Mouse (Mus musculus) ovary, postnatal 10 days (tissue): ENCODE measurements at regions not wholly inside any gene's neighbourhood (a gene's known extent, or its start where the extent isn't known, plus 50 kb on each side); places are given as distances from the start of the nearest gene placed in this dataset.

Experiments used
- DNase-seq: peaks from one replicate; pipeline ENCODE4 v3.0.0; 2022; ENCODE audit warnings: low spot score

GRCm38 (mm10) chr13:90493696-90494095, 404.3 kb upstream of the Xrcc4 start:
- DNase-seq, result no peak

- no peak for DNase-seq
Measured at GRCm38 (mm10) chr13:90490991-90491951, 401.9 kb upstream of the Xrcc4 start.

- DNase-seq, result no peak
Measured at GRCm38 (mm10) chr13:90480484-90480883, 391.1 kb upstream of the Xrcc4 start.

GRCm38 (mm10) chr13:90476880-90477279, 387.5 kb upstream of the Xrcc4 start:
- DNase-seq, result no peak

- DNase-seq, result no peak
Measured at GRCm38 (mm10) chr13:90474507-90474906, 385.1 kb upstream of the Xrcc4 start.

DNA sequence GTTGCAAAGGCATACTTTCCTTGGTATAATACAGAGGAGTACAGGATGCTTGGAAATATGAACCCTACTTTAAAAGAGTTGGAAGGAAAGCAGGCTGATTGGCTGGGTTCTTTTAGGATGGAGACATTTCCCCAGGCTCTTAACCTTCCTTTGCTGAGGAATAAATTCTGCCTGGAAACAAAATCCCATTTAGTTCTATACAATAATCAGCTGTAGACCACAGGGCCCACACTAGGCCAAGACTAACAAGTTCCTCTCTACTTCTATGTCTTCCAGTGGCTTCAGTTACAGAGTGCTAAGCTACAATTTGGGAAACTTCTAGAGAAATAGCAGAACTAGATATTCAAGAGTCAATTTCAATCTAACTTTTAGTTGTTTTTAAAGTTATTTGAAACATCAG, 384.6 kb upstream of the Xrcc4 start:
- no peak for DNase-seq

- no peak for DNase-seq
Measured at GRCm38 (mm10) chr13:90473041-90473825, 383.8 kb upstream of the Xrcc4 start.

- no peak for DNase-seq
Measured at GRCm38 (mm10) chr13:90466096-90466495, 376.7 kb upstream of the Xrcc4 start.

DNA sequence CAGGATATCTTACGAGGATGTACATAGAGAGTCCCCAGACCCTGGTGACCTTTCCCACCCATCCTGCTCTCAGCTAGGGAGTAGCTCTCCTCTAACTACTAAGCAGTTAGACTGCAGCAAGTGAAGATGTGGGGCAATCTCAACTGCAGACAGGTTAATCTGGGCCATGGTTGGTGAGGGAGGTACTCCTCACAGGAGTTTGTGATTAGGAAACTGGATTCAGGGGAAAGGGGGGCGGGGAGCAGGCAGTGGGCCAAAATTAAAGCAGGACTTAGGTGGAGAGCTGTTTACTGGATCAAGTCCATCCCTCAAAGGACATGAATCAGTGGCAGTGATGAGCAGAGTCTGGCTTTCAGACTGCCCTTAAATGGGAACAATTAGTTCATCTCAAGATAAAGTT, 374.6 kb upstream of the Xrcc4 start:
- no peak for DNase-seq

DNA sequence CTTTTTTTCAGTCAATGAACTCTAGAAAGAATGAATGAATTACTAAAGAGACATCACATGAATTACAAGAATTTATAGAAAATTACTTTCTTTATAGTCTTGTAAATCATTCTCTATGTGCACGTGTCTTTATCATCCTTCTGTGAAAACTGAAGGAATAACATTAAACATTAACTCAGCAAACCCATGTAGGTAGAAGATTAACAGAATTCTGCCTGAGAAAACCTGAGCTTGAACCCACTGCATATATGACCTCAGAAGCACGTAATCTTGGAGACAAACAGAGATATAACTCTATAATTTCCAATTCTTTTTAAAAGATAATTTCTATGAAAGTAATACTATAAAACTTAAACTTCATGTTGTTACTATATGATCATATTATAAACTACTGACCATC, 374.0 kb upstream of the Xrcc4 start:
- DNase-seq, result no peak

DNA sequence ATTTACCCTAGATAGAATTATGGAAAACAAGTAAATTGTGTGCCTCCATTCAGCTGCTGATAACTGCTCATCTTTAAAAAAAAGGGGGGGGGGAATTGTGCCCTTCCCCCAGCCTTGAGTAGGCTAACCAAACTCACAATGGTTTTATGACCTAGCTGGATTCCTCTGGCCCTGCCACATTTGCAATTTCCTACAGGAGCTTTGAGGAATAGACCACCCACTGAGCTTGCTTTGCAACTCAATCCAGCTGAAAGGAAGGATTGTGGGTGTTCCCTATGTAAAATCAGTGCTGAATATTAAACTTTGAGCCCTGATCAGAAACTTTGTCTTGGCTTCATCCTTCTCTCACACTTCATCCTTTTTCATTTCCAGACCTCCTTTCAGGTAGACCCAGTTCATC, 365.2 kb upstream of the Xrcc4 start:
- DNase-seq, result no peak

DNA sequence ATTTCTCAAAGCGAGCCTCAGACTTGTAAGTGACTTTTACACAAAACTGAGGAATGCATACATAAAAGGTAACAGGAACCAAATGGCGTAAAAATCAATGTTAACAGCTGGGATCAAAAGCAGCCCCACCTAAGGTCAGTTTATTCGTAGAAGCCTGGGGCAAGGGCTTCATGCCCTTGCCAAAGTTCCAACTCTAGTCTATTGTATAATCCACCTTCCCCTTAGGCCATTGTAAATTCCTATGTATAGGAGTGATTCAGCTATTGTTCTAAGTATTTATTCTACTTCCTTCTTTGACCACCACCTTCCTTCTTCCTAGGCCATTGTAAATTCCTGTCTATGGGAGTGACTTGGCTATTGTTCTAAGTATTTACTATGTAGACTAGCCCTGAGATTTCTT, 337.5 kb upstream of the Xrcc4 start:
- DNase-seq, result no peak

- no peak for DNase-seq
Measured at GRCm38 (mm10) chr13:90425379-90425778, 336.0 kb upstream of the Xrcc4 start.

GRCm38 (mm10) chr13:90424541-90424940, 335.1 kb upstream of the Xrcc4 start:
- no peak for DNase-seq

GRCm38 (mm10) chr13:90420966-90421365, 331.6 kb upstream of the Xrcc4 start:
- no peak for DNase-seq

DNA sequence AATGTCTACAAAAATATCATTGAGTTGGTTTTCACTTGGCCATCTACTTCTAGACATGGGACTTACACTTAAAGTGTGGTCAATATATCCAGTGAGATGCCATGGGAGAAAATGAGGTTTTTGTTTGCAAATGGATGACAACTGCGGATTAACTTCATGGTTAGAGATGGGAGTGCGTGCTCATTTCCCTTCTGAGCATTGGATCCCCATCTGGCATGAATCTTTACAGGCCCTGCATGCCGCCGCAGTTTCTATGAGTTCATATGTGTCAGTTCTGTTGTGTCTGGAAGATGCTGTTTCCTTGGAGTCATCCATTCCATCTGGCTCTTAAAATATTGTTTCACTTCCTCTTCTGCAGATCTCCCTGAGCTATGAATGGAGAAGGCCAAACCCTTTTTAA, 315.0 kb upstream of the Xrcc4 start:
- no peak for DNase-seq

GRCm38 (mm10) chr13:90402061-90402460, 312.7 kb upstream of the Xrcc4 start:
- DNase-seq, result no peak

- DNase-seq, result no peak
Measured at GRCm38 (mm10) chr13:90401496-90401895, 312.1 kb upstream of the Xrcc4 start.

DNA sequence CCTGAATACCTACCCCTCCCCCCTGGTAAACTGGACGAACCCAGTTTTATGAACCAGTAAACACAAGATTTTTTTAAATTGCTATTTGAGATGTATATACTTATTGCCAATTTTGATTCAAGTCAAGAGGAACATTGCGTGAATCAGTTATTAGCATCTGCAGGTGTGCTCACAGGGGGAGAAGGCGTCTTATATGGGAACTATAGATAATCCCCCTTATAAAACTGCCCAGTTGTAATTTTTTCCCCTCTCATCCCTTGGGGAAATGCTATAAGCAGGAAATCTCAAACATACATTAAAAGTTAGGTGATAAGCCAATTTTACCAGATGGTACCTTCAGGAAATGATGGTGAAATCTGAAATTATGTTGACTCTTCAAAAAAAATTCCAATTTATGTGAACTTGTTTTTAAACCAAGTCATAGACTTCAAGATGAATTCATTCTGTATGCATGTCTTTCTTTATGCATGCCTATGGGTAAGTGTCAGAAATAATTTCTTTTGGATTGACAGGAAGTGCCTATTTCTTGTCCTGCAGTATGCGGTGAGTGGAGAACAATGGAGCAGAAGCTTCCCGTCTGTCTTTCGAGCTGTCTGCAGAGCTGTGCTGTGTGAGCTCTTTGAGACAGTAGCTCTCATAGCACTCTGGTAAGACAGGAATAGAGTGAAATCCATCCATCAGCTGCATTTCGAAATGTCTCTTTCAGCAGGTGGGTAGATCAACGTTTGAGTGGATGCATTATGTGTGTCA, 306.0 kb upstream of the Xrcc4 start:
- DNase-seq, result no peak

GRCm38 (mm10) chr13:90394815-90395241, 305.4 kb upstream of the Xrcc4 start:
- no peak for DNase-seq

- no peak for DNase-seq
Measured at GRCm38 (mm10) chr13:90392415-90392814, 303.0 kb upstream of the Xrcc4 start.

DNA sequence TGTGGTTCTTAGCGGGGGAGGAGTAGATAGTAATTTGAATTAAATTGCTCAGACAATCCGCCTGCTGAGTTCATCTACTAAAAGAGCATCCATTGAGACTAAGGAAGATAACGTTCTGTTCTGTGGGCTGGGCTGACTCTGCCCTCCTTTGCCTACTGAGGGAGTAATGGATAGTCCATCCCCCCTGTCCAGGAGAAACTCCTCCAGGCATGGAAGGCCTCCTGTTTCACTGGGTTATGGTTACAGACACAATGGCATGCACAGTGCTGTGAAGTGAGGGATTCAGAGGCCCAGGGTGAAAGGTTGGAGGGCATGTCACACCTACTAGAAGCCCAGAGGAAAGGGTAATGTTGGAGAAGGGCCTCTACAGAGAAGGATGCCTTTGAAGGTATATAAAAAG, 287.2 kb upstream of the Xrcc4 start:
- no peak for DNase-seq
